Mouse (Mus musculus) stomach, postnatal 0 days (tissue): ENCODE results near the gene Coq4. TPM values are rescaled to one million over a fixed set of nuclear protein-coding genes. Genes with fewer than 3 reads are reported as not detected.

Experiments
- ATAC-seq: fragments of 200-750 bp; cut with Nextera tagmentation; 2 replicates; pipeline ENCODE4 v1.8.0; 2017; ENCODE audit not compliant: low FRiP score, low TSS enrichment
- DNase-seq: peaks from one replicate; pipeline ENCODE4 v3.0.0-alpha.2; 2016; ENCODE audit warnings: low spot score
- H3K27ac ChIP-seq: fragments of 300-500 bp; sonication (generic); replicated peaks from 2 replicates; pipeline ENCODE4 v1.5.1; 2014; ENCODE audit warnings: mild to moderate bottlenecking, control low read depth
- H3K27me3 ChIP-seq: fragments of 300-500 bp; sonication (generic); 2 replicates; pipeline ENCODE4 v1.6.1; 2014; ENCODE audit warnings: low read length; ENCODE audit not compliant: control insufficient read depth, insufficient read depth
- H3K36me3 ChIP-seq: fragments of 300-500 bp; sonication (generic); 2 replicates; pipeline ENCODE4 v1.6.1; 2014; ENCODE audit warnings: low read length, mixed read lengths; ENCODE audit not compliant: control insufficient read depth, insufficient read depth
- H3K4me1 ChIP-seq: fragments of 300-500 bp; sonication (generic); replicated peaks from 2 replicates; pipeline ENCODE4 v1.6.1; 2014; ENCODE audit warnings: antibody characterized with exemption; ENCODE audit not compliant: control insufficient read depth, insufficient read depth
- H3K4me2 ChIP-seq: fragments of 300-500 bp; sonication (generic); replicated peaks from 2 replicates; pipeline ENCODE4 v1.6.1; 2014; ENCODE audit warnings: low read depth, mild to moderate bottlenecking, control low read depth, moderate library complexity
- H3K4me3 ChIP-seq: fragments of 300-500 bp; sonication (generic); 2 replicates; pipeline ENCODE4 v1.5.1; 2014; ENCODE audit warnings: low read depth, low read length, control low read depth
- H3K9ac ChIP-seq: fragments of 300-500 bp; sonication (generic); 2 replicates; pipeline ENCODE4 v1.6.1; 2014; ENCODE audit warnings: mild to moderate bottlenecking, low read length, control low read depth, mixed read lengths
- H3K9me3 ChIP-seq: fragments of 300-500 bp; sonication (generic); 2 replicates; pipeline ENCODE4 v1.6.1; 2016; ENCODE audit warnings: low read length; ENCODE audit not compliant: control insufficient read depth
- CTCF ChIP-seq: IDR thresholded peaks from 2 replicates; pipeline ENCODE4 v1.5.1; 2016; ENCODE audit warnings: antibody characterized with exemption, low read depth, mild to moderate bottlenecking, moderate library complexity
- EP300 ChIP-seq: optimal IDR thresholded peaks from 2 replicates; pipeline ENCODE3; 2016; ENCODE audit warnings: antibody characterized with exemption
- WGBS: fragments of 180-500 bp; shearing (Covaris S2); extraction: QIAGEN DNeasy Blood & Tissue Kit; methylation state at CpG from one replicate; pipeline ENCODE4 v1.1.7; 2014; 5-methylcytosine and 5-hydroxymethylcytosine counted together
- microRNA-seq: library from miRNA; unstranded; fragments of <30 nt; microRNA quantifications from one replicate; pipeline ENCODE4, GENCODE M21; 2016
- polyA plus RNA-seq: library from polyadenylated mRNA; unstranded; fragments of >200 nt; fragmentation: Nextera tagmentation; extraction: Ambion mirVana; gene quantifications from 2 replicates; pipeline ENCODE4 v1.2.1, GENCODE M21; 2015

The Coq4 gene
- polyA plus RNA-seq, 1 experiment from 2014 or later = 18.7 TPM

DNA sequence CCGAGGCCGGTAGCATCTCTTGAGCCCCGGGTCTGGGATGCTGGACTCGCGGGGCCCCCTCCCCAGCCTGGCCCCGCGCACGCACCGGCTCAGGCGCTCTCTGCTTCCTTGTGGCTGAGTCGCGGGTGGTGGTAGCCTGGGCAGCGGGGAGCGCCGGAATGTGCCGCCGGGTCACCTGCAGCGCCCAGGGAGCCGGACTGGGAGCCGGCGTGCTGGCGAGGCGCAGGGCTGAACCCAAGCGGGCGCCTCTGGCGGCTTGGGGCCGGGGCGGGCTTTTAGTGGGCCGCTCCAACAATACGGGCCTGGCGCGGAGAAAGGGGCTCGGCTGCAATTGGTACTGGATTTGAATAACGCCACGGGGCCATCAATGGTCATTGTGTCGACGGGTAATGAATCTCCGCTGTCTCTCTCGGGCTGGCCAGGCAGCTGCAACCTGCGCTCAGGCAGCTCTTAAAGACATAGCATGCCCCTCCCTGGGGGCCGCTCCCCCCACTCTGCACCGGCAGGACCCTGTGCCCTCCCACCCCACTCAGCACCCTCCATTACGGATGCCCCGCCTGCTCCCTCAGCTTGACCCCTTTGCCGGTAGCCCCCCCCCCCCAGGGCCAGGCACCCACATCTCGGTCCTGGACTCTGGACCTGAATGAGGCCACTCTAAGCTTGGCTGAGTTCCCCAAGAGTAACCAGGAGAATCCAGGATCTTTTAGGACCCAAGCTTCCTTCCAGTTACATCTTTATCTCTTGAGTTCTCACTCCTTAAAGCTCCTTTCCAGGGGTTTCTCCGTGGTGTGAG, 59.0 kb downstream of the Coq4 start:
- no peak overlapping the region for H3K4me2 ChIP-seq
- no peaks in the 10 kb centered on the region for H3K9me3 ChIP-seq
- no peaks in the 10 kb centered on the region for H3K4me1 ChIP-seq
- 23% methylated on average over 47 of the region's 47 CpGs for WGBS
- no peak for ATAC-seq
- no peak for DNase-seq
- H3K27me3 ChIP-seq = peaks cover 8% of the 10 kb centered on the region; the same call in 1 of the 2 replicates
- 0 out of 2 replicates have a peak overlapping the region, but pooled peaks have one; percentile 4 for H3K9ac ChIP-seq
- H3K4me3 ChIP-seq = no peak overlapping the region
- peaks cover 12% of the 10 kb centered on the region for H3K36me3 ChIP-seq
- no peak overlapping the region for H3K27ac ChIP-seq
- no peak for TF ChIP-seq EP300
- no peak for TF ChIP-seq CTCF

DNA sequence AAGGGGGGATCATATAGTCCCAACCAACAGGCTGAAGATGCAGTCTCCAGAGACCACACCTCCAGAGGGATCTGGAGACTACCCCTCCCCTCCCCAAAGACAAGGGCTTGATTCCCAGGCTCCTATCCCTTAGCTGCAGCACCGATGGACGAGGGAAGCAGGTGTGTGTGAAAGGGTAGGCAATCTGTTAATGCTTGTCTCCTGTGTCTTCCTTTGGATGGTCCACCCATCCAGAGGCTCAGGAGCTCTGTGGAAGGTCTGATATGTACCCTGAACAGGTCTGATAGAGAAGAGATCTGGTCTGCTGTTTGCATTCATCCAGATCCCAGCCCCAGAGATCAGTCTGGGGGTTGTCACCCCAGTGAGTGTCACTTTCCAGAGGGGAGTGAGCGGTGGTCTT, 59.6 kb downstream of the Coq4 start:
- WGBS = 53% methylated on average over 3 of the region's 3 CpGs
- no peak for ATAC-seq

More for the DNA sequence above, 59.6 kb downstream of the Coq4 start:
- no peak for TF ChIP-seq EP300
- no peak for TF ChIP-seq CTCF
- H3K36me3 ChIP-seq = peaks cover 10% of the 10 kb centered on the region; the same call in 1 of the 2 replicates
- no peak overlapping the region for H3K9ac ChIP-seq
- no peak for DNase-seq
- H3K27ac ChIP-seq = no peak overlapping the region
- H3K27me3 ChIP-seq = peaks cover 8% of the 10 kb centered on the region; the same call in 1 of the 2 replicates
- H3K4me3 ChIP-seq = no peak overlapping the region
- H3K4me1 ChIP-seq = no peaks in the 10 kb centered on the region
- no peaks in the 10 kb centered on the region for H3K9me3 ChIP-seq
- H3K4me2 ChIP-seq = no peak overlapping the region

Small RNAs within 50 kb of the gene (microRNA-seq; reads per million reads assigned to microRNA genes)
- gene Mir219a-2 (not detected), gene Mir219b (not detected)

Other genes with a start within 250 kb of the Coq4 start
- 7.2 and 7.6 TPM in 2 replicates for gene Rapgef1, start 167.8 kb upstream of the Coq4 start, polyA plus RNA-seq
- 5.8 and 6.1 TPM in 2 replicates for gene Gm13420, start 35.8 kb upstream of the Coq4 start, polyA plus RNA-seq
- 0.28 TPM in 1 of 2 replicates, not detected in the other for gene Gm13547, start 28.2 kb upstream of the Coq4 start, polyA plus RNA-seq
- gene Trub2, start 1.0 kb downstream of the Coq4 start, polyA plus RNA-seq = 14.7 TPM in 2 replicates
- 34.0 and 36.4 TPM in 2 replicates for gene Slc27a4, start 15.1 kb downstream of the Coq4 start, polyA plus RNA-seq
- gene Urm1, start 32.6 kb downstream of the Coq4 start, polyA plus RNA-seq = 15.9 and 16.2 TPM in 2 replicates
- gene Cercam, start 81.7 kb downstream of the Coq4 start, polyA plus RNA-seq = 17.7 and 18.7 TPM in 2 replicates
- 20.5 and 22.6 TPM in 2 replicates for gene Odf2, start 101.7 kb downstream of the Coq4 start, polyA plus RNA-seq
- gene Gle1, start 147.9 kb downstream of the Coq4 start, polyA plus RNA-seq = 22.7 and 24.1 TPM in 2 replicates
- 44.2 and 48.3 TPM in 2 replicates for gene Sptan1, start 178.1 kb downstream of the Coq4 start, polyA plus RNA-seq